Mouse (Mus musculus): ENCODE measurements around the gene Dcakd. TPM values are rescaled to one million over a fixed set of nuclear protein-coding genes. Genes with fewer than 3 reads are reported as not detected.
A peak's percentile ranks its signal among the peaks of the same experiment; 100 is the strongest.

Gene Dcakd
- total RNA-seq, 2 experiments from 2014 or later, result 69.0 to 73.1 TPM

DNA sequence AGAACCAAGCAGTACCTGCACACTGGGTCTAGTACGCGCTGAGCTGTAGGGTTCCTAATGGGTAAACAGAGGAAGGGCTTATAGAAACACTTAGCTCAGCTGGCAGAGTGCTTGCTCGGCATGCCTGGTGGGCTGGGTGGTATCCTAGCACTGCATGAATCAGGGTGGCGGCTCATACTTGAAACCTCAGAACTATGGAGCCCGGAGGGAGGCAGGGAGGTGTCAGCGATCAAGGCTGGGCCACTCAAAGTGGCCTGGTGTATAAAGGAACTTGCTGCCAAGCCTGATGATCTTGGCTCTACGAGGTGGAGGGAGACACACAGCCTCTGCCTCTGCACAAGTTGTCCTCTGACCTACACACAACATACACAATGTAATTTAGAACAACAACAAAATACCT, 19.6 kb downstream of the Dcakd start:
- DNase-seq (ENCODE audit: low spot score in 2 of 2), result no peak

- no peak for DNase-seq (ENCODE audit: low spot score in 2 of 2)
Measured at GRCm38 (mm10) chr11:103007001-103007340, 21.2 kb downstream of the Dcakd start.

DNA sequence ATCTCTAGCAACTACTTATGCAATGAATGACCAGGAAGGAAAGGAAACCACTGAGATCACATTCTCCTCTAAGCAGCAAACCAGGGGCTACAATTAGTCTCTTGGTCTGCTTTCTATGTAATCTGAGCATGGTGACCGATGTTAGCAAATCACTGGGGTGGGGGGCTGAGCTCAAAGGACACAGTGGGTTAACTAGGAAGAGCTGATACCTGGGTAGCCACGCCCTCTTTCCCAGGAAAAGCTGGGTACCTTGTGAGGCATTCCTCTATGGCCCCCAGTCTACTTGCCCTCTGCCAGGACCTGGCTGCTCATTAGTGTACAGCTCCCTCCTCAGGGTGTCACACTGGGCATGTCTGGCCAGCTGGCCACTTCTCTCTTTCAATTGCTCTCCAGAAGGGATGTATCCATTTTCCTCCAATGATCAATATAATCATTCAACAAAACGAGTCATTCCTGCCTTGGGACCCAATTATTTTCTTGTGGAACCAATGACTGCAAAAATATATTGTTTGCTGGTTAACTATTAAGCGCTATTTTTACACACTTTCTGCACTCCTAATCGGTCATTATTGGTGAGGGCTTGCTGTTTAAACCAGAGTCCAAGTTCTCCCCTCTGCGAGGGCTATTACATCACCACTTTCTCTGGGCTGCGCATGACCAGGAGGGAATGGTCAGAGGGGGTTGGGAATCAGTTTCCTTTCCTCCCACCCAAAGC, 21.7 kb downstream of the Dcakd start:
- DNase-seq (ENCODE audit: low spot score in 2 of 2), result no peak

DNA sequence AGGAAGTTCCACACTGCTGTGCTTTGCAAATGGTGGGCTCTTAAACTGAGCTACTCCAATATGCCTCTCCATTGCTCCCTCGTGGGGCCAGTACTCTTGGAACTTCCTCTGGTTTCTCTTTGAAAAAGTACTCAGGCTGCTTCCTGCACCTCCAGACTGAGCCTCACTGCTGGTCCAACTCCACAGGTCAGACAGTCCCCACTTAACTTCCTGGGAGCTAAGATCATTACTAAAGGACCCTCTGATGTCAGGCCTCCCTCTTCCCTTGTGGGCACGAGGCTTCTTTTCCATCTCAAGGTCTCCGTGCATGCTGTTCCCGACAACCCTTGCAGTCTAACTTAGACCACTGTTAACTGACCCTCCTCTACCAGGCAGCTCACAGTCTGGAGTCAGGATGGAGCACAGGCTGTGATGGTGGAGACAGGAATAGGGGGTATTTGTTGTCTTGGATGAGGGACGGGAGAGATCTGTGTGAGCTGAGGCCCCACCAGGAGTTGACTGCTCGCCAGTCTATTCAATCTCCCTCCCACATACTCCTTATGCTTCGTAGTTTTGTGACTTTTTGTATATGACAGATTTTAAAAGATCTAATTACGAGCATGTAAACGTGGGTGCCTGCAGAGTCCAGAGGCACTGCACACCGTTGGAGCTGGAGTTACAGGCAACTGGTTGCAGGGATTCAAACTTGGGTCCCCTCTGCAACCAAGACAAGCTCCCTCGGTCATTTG, 22.7 kb downstream of the Dcakd start:
- no peak for DNase-seq (ENCODE audit: low spot score in 2 of 2)

GRCm38 (mm10) chr11:103004852-103005251, 23.3 kb downstream of the Dcakd start:
- no peak for DNase-seq (ENCODE audit: low spot score in 2 of 2)

DNA sequence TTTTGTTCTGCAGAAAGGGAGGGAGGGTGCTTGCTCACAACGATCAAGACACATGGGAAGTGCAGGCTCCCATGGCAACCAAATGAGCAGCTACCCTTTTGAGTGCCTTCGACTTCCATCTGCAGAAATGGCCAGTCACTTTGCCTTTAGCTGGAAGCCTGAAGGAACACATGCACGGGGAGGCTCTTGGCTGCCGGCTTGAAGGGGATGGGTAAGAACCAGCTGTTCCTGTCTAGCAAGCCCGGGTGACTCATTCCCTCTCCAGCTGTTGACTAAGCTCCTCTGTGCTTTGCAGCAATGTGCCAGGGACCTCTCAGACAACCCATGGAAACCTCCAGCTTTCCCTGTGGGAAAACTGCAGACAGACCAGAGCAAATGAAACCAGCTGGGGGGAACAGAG, 24.9 kb downstream of the Dcakd start:
- DNase-seq (ENCODE audit: low spot score in 2 of 2), result peak; percentile 53 to 80

GRCm38 (mm10) chr11:103001063-103001462, 27.1 kb downstream of the Dcakd start:
- DNase-seq (ENCODE audit: low spot score in 2 of 2), result no peak

- DNase-seq (ENCODE audit: low spot score in 2 of 2), result no peak
Measured at GRCm38 (mm10) chr11:103000111-103000510, 28.0 kb downstream of the Dcakd start.

DNA sequence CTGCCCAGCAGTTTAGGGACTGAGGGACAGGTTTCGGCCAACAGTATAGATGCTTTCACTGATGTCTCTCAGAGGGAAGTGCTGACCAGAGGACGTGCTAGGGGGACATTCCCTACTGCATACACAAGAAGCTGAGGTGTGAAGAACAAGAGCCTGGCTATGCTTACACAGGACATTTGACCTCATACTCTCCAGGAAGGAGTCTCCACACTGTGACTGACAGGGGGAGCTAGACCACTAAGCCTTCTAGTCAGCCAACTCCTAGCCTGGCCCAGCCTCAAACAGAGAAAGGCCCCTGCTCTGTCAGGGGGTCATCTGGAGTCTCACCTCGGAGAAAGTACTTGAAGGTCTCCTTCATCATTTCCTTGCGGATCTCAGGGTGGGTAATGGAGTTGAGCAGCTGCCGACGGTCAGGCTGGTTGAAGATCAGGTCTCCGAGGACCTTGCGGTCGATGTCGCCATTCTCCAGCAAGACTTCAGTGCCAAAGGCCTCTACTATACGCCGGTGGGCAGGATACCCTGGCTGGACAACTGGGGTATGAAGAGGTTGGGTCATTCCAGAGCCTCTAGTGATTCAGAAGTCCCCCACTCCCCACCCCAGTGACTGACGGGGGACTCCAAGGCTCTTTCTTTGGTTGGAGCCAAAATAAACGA, 28.7 kb downstream of the Dcakd start:
- no peak for DNase-seq (ENCODE audit: low spot score in 2 of 2)

GRCm38 (mm10) chr11:102998577-102999316, 29.4 kb downstream of the Dcakd start:
- DNase-seq (ENCODE audit: low spot score in 2 of 2), result no peak

DNA sequence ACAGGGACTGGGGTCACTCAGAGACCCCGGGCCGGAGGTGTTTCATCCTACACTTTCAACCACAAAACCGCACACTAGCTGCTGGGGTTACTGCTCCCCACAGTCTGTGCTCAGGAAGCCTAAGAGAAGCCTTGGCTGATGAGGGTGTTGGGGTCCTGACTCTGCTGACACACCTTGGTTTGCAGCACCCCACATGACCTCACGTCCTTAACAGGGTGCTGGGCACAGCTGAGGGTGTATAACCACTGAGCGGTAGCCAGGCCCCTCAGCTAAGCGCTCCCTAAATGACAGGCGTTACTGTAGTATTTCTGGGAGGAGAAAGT, 29.9 kb downstream of the Dcakd start:
- DNase-seq (ENCODE audit: low spot score in 2 of 2), result no peak

DNA sequence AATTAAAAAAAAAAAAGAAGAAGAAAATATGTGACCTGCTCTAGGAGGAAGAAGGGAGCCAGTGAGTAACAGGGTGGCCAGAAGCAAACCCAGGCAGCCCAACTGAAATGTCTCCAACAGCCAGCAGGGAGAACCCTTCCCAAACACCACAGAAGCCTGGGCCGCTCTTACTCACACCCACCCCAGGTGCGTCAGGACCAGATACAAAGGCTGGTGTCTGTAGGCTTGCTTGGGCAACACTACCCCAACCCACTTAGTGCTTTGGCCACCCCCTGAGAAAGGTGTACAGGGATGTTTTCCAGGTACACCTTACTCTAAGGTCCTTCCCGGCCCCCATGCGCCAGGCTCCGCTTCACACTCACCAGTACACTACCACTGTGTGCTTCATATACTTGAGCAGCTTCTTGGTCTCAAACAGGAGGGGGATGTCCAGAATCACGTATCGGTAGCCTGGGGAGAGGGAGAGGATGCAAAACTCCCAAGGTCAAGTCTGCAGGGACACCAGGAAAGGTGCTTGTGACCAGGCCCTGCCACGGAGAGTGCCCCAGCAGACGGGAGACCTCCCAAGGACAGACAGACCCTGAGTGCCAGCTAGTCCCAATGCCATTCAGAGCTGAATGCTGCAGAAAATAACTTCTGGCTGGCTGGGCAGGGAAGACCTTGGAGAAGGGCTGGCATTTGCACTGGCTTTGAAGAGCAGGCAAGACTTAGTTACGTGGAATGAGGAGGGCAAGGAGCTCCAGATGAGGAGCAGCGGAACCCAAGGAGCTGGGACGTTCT, 31.0 kb downstream of the Dcakd start:
- DNase-seq (ENCODE audit: low spot score in 2 of 2), result no peak

GRCm38 (mm10) chr11:102996385-102996784, 31.7 kb downstream of the Dcakd start:
- no peak for DNase-seq (ENCODE audit: low spot score in 2 of 2)

DNA sequence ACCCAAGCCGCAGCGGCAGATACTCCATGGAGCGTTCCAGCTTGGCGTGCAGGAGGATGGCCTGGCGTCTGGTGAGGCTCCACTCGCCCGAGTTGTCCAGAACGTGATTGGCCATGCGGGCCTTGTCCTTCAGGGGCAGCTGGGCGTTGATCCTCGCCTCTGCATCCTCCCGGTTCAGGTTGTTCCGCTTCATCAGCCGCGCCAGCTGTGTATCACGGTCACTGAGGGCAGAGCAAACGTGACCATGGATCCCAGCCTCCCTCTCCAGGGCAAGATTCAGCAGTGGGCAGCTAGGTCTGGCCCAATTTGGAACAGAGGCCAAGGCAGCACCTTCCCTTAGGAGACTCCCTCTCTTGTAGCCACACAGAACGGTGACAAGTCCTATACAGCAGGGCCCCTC, 33.2 kb downstream of the Dcakd start:
- no peak for DNase-seq (ENCODE audit: low spot score in 2 of 2)

- no peak for DNase-seq (ENCODE audit: low spot score in 2 of 2)
Measured at GRCm38 (mm10) chr11:102993420-102994029, 34.6 kb downstream of the Dcakd start.

DNA sequence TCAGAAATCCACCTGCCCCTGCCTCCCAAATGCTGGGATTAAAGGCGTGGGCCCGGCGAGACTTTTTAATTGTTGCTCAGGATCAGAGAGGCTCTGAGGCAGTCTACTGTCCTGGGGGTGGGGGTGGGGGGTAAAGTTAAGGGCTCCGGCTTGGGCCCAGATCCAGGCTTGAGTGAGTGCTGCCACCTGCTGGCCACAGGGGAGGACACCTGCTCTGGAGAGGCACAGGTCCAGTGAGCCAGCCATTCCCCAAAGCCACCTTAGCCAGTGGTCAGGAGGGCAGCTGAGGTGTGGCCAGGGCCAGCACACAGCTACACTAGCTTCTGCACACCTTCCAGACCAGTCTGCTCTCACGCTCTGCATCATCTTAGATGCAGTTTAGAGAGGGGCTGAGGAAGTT, 35.2 kb downstream of the Dcakd start:
- DNase-seq (ENCODE audit: low spot score in 2 of 2), result peak; percentile 57 to 72

- no peak for DNase-seq (ENCODE audit: low spot score in 2 of 2)
Measured at GRCm38 (mm10) chr11:102991681-102992080, 36.5 kb downstream of the Dcakd start.

GRCm38 (mm10) chr11:102990152-102990663, 37.9 kb downstream of the Dcakd start:
- no peak for DNase-seq (ENCODE audit: low spot score in 2 of 2)

DNA sequence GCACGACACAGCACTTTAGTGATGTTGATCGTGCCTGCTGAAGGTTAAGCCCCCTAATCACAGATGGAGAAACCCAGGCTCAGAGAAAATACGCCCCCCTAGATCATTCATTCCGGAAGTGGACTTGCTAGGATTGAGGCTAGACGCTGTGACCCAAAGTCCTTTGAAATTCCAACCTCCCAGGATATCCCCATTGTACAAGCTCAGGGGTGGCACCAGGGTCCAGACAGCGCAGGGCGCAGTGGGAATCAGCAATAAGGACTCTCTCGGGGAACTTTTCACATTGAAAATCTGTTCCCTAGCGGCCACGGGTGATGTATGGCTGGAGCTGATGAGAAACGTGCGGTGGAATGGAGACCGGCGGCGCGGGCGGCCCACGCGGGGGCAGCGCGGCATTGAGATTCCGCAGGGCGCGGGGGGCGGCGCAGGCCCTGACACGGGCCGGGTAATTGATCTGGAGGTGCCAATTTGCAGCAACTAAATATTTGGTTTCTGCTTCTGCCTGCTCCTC, 38.4 kb downstream of the Dcakd start:
- DNase-seq (ENCODE audit: low spot score in 2 of 2), result no peak

DNA sequence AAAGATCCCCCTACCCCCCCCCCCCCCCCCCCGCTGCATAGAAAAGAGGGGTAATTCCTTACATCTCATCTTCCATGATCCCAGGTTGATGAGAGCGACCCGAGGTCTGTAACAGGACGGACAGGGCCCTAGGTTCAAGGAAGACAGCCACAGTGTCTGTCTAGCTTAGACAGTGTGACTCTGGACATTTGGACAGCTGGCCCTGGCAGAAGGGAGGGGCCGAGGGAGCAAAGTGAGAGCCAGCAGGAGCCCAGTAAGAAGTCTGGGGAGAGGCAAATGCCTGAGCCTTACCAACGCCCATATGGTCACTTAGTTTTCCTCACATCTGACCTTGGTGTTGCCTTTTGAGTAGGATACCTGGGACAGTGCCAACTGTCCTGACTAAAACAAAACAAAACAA, 43.0 kb downstream of the Dcakd start:
- no peak for DNase-seq (ENCODE audit: low spot score in 2 of 2)

Measured in gastrocnemius, postnatal 4 days (tissue).